Mouse (Mus musculus) C2C12 (cell line): ENCODE measurements around the gene Ick. TPM values are rescaled to one million over a fixed set of nuclear protein-coding genes. Genes with fewer than 3 reads are reported as not detected.
"Not testable (repeated sequence)": the region's sequence is repeated elsewhere in the genome, so short reads cannot be mapped to it uniquely, and the experiment has no call there.

Experiments used
- H3K27me3 ChIP-seq: one replicate; pipeline ENCODE4 v1.6.1; 2011; ENCODE audit not compliant: control insufficient read depth, insufficient read depth, insufficient read length
- H3K36me3 ChIP-seq: one replicate; pipeline ENCODE4 v1.6.1; 2011; ENCODE audit not compliant: control insufficient read depth, insufficient read depth
- H3K4me3 ChIP-seq: one replicate; pipeline ENCODE4 v1.5.1; 2011; ENCODE audit warnings: mild to moderate bottlenecking, control low read depth; ENCODE audit not compliant: poor library complexity, insufficient read depth, severe bottlenecking
- H3K79me2 ChIP-seq: one replicate; pipeline ENCODE4 v1.6.1; 2011; ENCODE audit not compliant: control insufficient read depth, insufficient read depth
- H3K79me3 ChIP-seq: one replicate; pipeline ENCODE4 v1.6.1; 2011; ENCODE audit warnings: low read depth, control low read depth
- H3ac ChIP-seq: one replicate; pipeline ENCODE3; 2011; ENCODE audit warnings: low read depth; ENCODE audit not compliant: control insufficient read depth, insufficient read length
- CEBPB ChIP-seq: IDR thresholded peaks from one replicate; pipeline ENCODE4 v1.6.1; 2011; ENCODE audit warnings: low read depth, mild to moderate bottlenecking, control low read depth, moderate library complexity
- CTCF ChIP-seq: IDR thresholded peaks from one replicate; pipeline ENCODE4 v1.5.1; 2011; ENCODE audit not compliant: control insufficient read depth, insufficient read depth, insufficient read length
- FOSL1 ChIP-seq: IDR thresholded peaks from one replicate; pipeline ENCODE4 v1.8.0; 2011; ENCODE audit warnings: mild to moderate bottlenecking, low read length; ENCODE audit not compliant: poor library complexity, insufficient read depth, severe bottlenecking
- MAX ChIP-seq: IDR thresholded peaks from one replicate; pipeline ENCODE4 v1.6.1; 2011; ENCODE audit warnings: mild to moderate bottlenecking, control low read depth
- MYOD1 ChIP-seq: IDR thresholded peaks from one replicate; pipeline ENCODE4 v1.6.1; 2011; ENCODE audit warnings: low read depth; ENCODE audit not compliant: control insufficient read depth, insufficient read length
- MYOG ChIP-seq: IDR thresholded peaks from one replicate; pipeline ENCODE4 v1.6.1; 2011; ENCODE audit not compliant: control insufficient read depth, insufficient read length; ENCODE audit errors: extremely low read depth
- USF1 ChIP-seq: IDR thresholded peaks from one replicate; pipeline ENCODE4 v1.6.1; 2011; ENCODE audit warnings: low read depth, mild to moderate bottlenecking, control low read depth, moderate library complexity
- polyA plus RNA-seq: library from polyadenylated mRNA; unstranded; fragments of >200 nt; fragmentation: generic; extraction: Trizol; gene quantifications from one replicate; pipeline ENCODE4 v1.2.1, GENCODE M21; 2012; ENCODE audit warnings: missing spikeins

The Ick gene
- polyA plus RNA-seq, 1 experiment = 6.5 TPM

DNA sequence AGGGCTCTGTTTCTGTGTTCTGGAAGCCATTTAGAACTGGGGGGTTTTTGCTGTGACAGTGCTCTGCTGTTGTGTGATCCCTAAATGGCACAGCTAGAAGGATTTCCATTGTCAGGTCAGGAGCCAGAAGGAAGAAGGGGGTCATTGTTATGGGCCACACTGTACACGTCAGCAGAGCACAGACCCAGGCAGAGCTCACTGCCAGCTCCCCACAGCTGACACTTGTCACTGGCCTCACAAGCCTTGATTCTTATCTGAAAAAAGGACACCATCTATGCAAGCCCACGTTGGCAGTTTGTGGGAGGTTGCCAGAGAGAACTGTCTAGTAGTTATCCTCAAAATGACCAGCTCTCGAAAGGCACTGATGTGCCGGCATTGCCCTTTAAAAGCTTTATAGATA, 37.1 kb downstream of the Ick start:
- H3K79me2 ChIP-seq = no peaks in the 10 kb centered on the region
- no peaks in the 10 kb centered on the region for H3K79me3 ChIP-seq
- no peak overlapping the region for H3K4me3 ChIP-seq
- TF ChIP-seq MAX (no peak), CTCF (no peak), MYOD1 (no peak), USF1 (no peak)
- H3K36me3 ChIP-seq = peaks cover 5% of the 10 kb centered on the region
- no peaks in the 10 kb centered on the region for H3K27me3 ChIP-seq
- H3ac ChIP-seq = no peak overlapping the region

DNA sequence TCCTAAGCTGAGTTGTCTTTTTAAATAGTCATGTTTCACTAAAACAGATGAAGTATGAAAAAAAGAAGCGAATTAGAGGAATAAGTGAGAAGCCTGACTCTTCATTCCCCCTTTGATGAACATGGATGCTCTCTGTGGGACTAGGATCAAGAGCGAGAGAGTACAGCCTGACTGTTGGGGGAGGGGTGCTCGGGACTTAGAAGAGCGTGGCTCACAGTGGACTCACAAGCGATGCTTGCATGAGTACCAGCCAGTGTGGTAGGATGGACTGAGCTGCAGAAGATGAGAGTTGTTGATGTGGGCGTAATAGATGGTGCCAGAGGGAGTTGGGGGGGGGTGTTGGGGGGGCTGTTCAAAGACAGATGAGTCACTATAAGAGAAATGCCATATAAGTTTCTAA, 37.6 kb downstream of the Ick start:
- Histone ChIP-seq H3K4me3 (no peak overlapping the region), H3K36me3 (peaks cover under 1% of the 10 kb centered on the region), H3K27me3 (no peaks in the 10 kb centered on the region), H3ac (no peak overlapping the region), H3K79me3 (no peaks in the 10 kb centered on the region), H3K79me2 (no peaks in the 10 kb centered on the region)
- TF ChIP-seq MAX (no peak), MYOD1 (no peak), MYOG (no peak), CEBPB (no peak), CTCF (no peak), FOSL1 (no peak)

DNA sequence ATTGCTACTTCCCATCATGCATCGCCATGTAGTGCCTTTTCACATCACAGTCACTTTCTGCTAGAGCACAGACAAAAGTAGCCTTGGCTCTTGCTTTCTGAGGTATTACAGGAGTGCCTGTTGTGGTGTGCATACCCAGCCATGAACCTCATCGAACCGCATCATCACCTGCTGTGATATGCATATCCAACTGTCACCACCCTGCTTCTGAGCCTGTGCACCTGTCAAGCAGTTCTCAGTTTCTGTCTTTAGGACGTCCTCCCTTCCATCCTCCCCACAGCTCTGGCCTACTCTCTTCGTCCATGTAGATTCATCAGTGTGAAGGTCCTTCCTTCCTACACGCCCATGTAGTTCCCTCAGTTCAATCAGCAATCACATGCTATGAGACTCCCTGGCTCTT, 39.2 kb downstream of the Ick start:
- TF ChIP-seq MYOD1 (peak; percentile 86), MYOG (no peak)
- H3K4me3 ChIP-seq = no peak overlapping the region
- H3K36me3 ChIP-seq = no peaks in the 10 kb centered on the region
- H3K79me2 ChIP-seq = no peaks in the 10 kb centered on the region
- H3K27me3 ChIP-seq = no peaks in the 10 kb centered on the region
- H3K79me3 ChIP-seq = no peaks in the 10 kb centered on the region
- no peak overlapping the region for H3ac ChIP-seq

DNA sequence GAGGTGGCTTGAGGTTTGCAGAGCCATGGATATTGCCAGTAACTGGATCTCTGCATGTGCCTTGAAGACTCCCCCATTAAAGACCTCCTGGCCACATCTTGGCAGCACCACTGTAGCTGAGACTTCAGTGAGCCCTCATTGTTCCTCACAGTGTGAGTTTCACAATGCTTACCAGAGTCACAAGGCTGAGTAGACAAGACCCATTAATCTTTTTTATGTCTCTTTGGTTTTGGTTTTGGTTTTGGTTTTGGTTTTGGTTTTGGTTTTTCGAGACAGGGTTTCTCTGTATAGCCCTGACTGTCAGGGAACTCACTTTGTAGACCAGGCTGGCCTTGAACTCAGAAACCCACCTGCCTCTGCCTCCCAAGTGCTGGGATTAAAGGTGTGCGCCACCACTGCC, 40.8 kb downstream of the Ick start:
- not testable (repeated sequence) for H3K79me2 ChIP-seq, H3ac ChIP-seq, H3K4me3 ChIP-seq, H3K27me3 ChIP-seq, H3K79me3 ChIP-seq, H3K36me3 ChIP-seq

DNA sequence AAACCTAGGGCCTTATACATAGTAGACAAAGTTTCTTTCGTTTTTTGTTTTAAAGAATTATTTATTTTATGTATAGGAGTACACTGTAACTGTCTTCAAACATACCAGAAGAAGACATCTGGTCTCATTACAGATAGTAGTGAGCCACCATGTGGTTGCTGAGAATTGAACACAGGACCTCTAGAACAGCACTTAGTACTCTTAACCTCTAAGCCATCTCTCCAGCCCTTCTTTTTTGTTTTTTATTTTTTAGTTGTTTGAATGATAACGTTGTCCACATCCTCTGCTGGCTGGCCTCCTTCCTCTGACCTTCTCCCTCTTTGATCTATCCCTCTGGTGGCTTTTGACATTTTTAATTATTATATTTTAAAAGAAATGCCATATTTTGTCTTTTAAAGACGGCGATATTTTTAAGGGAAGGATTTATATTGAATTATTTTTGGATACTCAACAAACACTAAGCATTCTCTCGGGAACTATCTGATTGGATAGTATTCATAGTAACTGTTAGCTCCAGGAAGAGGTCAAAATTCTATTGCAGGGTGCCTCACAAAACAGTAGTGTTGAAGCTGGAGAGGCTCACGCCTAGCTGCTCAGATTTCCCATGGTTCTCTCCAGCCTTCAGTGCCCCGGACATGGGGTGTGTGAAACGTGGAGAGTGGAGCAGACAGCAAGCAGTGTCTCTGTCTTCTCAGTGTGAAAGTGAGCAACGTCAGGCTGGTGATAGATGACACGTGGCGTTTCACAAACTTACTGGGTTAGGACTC, 45.4 kb downstream of the Ick start:
- Histone ChIP-seq H3K36me3 (no peaks in the 10 kb centered on the region), H3K79me2 (no peaks in the 10 kb centered on the region), H3ac (no peak overlapping the region), H3K79me3 (no peaks in the 10 kb centered on the region), H3K4me3 (no peak overlapping the region), H3K27me3 (no peaks in the 10 kb centered on the region)
- TF ChIP-seq USF1 = no peak
- no peak for TF ChIP-seq MYOG
- no peak for TF ChIP-seq CEBPB
- no peak for TF ChIP-seq MYOD1
- no peak for TF ChIP-seq MAX
- TF ChIP-seq CTCF = no peak
- no peak for TF ChIP-seq FOSL1

DNA sequence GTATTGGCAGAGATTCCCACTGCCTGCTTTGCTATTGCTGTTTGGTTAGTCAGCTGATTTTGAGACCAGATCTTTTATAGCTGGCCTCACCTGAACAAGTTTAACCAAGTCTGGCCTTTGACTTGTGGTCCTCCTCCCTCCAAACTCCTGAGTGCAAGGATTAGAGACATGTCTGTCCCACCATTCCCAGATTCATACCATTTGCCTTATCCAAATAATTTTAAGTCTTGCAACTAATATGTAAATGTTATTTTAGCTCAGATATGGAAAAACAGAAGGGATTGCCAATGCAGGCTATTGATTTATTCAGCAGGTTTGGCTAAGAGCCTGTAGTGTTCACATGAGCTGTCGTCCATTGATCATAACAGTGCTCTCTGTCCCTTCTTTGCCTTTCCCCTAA, 48.2 kb downstream of the Ick start:
- Histone ChIP-seq H3K4me3 (no peak overlapping the region), H3ac (no peak overlapping the region), H3K79me2 (no peaks in the 10 kb centered on the region), H3K27me3 (no peaks in the 10 kb centered on the region), H3K36me3 (no peaks in the 10 kb centered on the region), H3K79me3 (no peaks in the 10 kb centered on the region)
- TF ChIP-seq FOSL1 = no peak
- TF ChIP-seq MYOG = no peak
- TF ChIP-seq CEBPB = no peak
- no peak for TF ChIP-seq CTCF
- no peak for TF ChIP-seq MAX
- no peak for TF ChIP-seq MYOD1
- TF ChIP-seq USF1 = no peak
